Mouse (Mus musculus) brown adipose tissue, adult 24 weeks (tissue): ENCODE data around the gene Por. TPM values are rescaled to one million over a fixed set of nuclear protein-coding genes. Genes with fewer than 3 reads are reported as not detected.
A peak's percentile ranks its signal among the peaks of the same experiment; 100 is the strongest.

ENCODE experiments used
- H3K27ac ChIP-seq: fragments of 200-500 bp; replicated peaks from 2 replicates; pipeline ENCODE4 v1.5.1; 2012; ENCODE audit warnings: low read depth, mild to moderate bottlenecking, low read length
- H3K4me1 ChIP-seq: fragments of 200-500 bp; 2 replicates; pipeline ENCODE4 v1.6.1; 2012; ENCODE audit warnings: low read length, mixed read lengths; ENCODE audit not compliant: control insufficient read depth, insufficient read depth, insufficient read length
- H3K4me3 ChIP-seq: fragments of 200-500 bp; 2 replicates; pipeline ENCODE4 v1.5.1; 2012; ENCODE audit warnings: low read depth, mild to moderate bottlenecking, low read length, moderate library complexity; ENCODE audit not compliant: insufficient read depth
- polyA plus RNA-seq: library from polyadenylated mRNA; stranded (reverse); fragments of >200 nt; gene quantifications from 2 replicates; pipeline ENCODE4 v1.2.4, GENCODE M21; 2012; ENCODE audit not compliant: missing spikeins, insufficient read depth, insufficient read length

Gene Por
- polyA plus RNA-seq, 1 experiment = 156 TPM

GRCm38 (mm10) chr5:135722121-135722520 lies 52.3 kb downstream of the Por start:
- Histone ChIP-seq H3K27ac (peak overlapping the region; percentile 58), H3K4me3 (no peak overlapping the region), H3K4me1 (peaks cover 37% of the 10 kb centered on the region)

- no peak overlapping the region for H3K4me3 ChIP-seq
- H3K27ac ChIP-seq = peak overlapping the region; percentile 47
- peaks cover 37% of the 10 kb centered on the region for H3K4me1 ChIP-seq
Observed at GRCm38 (mm10) chr5:135723165-135723751, 53.4 kb downstream of the Por start.

- Histone ChIP-seq H3K4me3 (no peak overlapping the region), H3K27ac (peak overlapping the region; percentile 54), H3K4me1 (peaks cover 37% of the 10 kb centered on the region)
Observed at GRCm38 (mm10) chr5:135724536-135725322, 54.9 kb downstream of the Por start.

GRCm38 (mm10) chr5:135725391-135725841 lies 55.6 kb downstream of the Por start:
- Histone ChIP-seq H3K4me3 (peak overlapping the region; percentile 43), H3K4me1 (peaks cover 34% of the 10 kb centered on the region), H3K27ac (peak overlapping the region; percentile 62)

GRCm38 (mm10) chr5:135725991-135726390 lies 56.2 kb downstream of the Por start:
- H3K4me3 ChIP-seq = peak overlapping the region; percentile 43
- H3K4me1 ChIP-seq = peaks cover 31% of the 10 kb centered on the region
- peak overlapping the region; percentile 62 for H3K27ac ChIP-seq

GRCm38 (mm10) chr5:135726641-135727346 lies 57.0 kb downstream of the Por start:
- H3K4me1 ChIP-seq = peaks cover 29% of the 10 kb centered on the region
- peak overlapping the region; percentile 62 for H3K27ac ChIP-seq
- H3K4me3 ChIP-seq = peak overlapping the region; percentile 43

GRCm38 (mm10) chr5:135727871-135728270 lies 58.0 kb downstream of the Por start:
- H3K4me3 ChIP-seq = no peak overlapping the region
- no peak overlapping the region for H3K27ac ChIP-seq
- H3K4me1 ChIP-seq = peaks cover 27% of the 10 kb centered on the region

- no peak overlapping the region for H3K27ac ChIP-seq
- H3K4me1 ChIP-seq = peaks cover 23% of the 10 kb centered on the region
- H3K4me3 ChIP-seq = no peak overlapping the region
Observed at GRCm38 (mm10) chr5:135728361-135728760, 58.5 kb downstream of the Por start.

GRCm38 (mm10) chr5:135729351-135729750 lies 59.5 kb downstream of the Por start:
- no peak overlapping the region for H3K27ac ChIP-seq
- peaks cover 16% of the 10 kb centered on the region; the same call in 1 of the 2 replicates for H3K4me1 ChIP-seq
- H3K4me3 ChIP-seq = no peak overlapping the region

- Histone ChIP-seq H3K27ac (no peak overlapping the region; the same call in 1 of the 2 replicates), H3K4me1 (peaks cover 12% of the 10 kb centered on the region; the same call in 1 of the 2 replicates), H3K4me3 (no peak overlapping the region)
Observed at GRCm38 (mm10) chr5:135730278-135730677, 60.4 kb downstream of the Por start.

- Histone ChIP-seq H3K27ac (peak overlapping the region; percentile 41), H3K4me1 (peaks cover 7% of the 10 kb centered on the region; the same call in 1 of the 2 replicates), H3K4me3 (no peak overlapping the region)
Observed at GRCm38 (mm10) chr5:135730916-135731315, 61.1 kb downstream of the Por start.

GRCm38 (mm10) chr5:135731322-135731721 lies 61.5 kb downstream of the Por start:
- peaks cover 3% of the 10 kb centered on the region; the same call in 1 of the 2 replicates for H3K4me1 ChIP-seq
- no peak overlapping the region for H3K4me3 ChIP-seq

GRCm38 (mm10) chr5:135733071-135733470 lies 63.2 kb downstream of the Por start:
- H3K4me1 ChIP-seq = no peaks in the 10 kb centered on the region; the same call in 1 of the 2 replicates
- H3K27ac ChIP-seq = no peak overlapping the region
- no peak overlapping the region for H3K4me3 ChIP-seq

More at GRCm38 (mm10) chr5:135731322-135731721, 61.5 kb downstream of the Por start:
- no peak overlapping the region for H3K27ac ChIP-seq

GRCm38 (mm10) chr5:135734057-135734680 lies 64.3 kb downstream of the Por start:
- H3K27ac ChIP-seq = no peak overlapping the region
- no peaks in the 10 kb centered on the region; the same call in 1 of the 2 replicates for H3K4me1 ChIP-seq
- H3K4me3 ChIP-seq = no peak overlapping the region

GRCm38 (mm10) chr5:135735741-135736140 lies 65.9 kb downstream of the Por start:
- H3K27ac ChIP-seq = no peak overlapping the region
- H3K4me3 ChIP-seq = no peak overlapping the region
- no peaks in the 10 kb centered on the region; the same call in 1 of the 2 replicates for H3K4me1 ChIP-seq
